Mouse (Mus musculus) olfactory bulb, adult 2 months (tissue): ENCODE results near the gene D7Ertd443e.

ENCODE experiments used
- CTCF ChIP-seq: fragments of 200-500 bp; IDR thresholded peaks from 2 replicates; pipeline ENCODE4 v1.5.1; 2012; ENCODE audit warnings: low read depth, mild to moderate bottlenecking, low read length, moderate library complexity; ENCODE audit not compliant: insufficient read depth
- POLR2A ChIP-seq: fragments of 200-500 bp; IDR thresholded peaks from 2 replicates; pipeline ENCODE4 v1.6.1; 2012; ENCODE audit warnings: mild to moderate bottlenecking, low read depth, low read length, moderate library complexity; ENCODE audit not compliant: insufficient read depth

- TF ChIP-seq POLR2A (no peak), CTCF (no peak)
Measured at GRCm38 (mm10) chr7:134287570-134288222, 97.8 kb downstream of the D7Ertd443e start.
